Mouse (Mus musculus): ENCODE data around the gene Gm3233.
"Not testable (repeated sequence)": the region's sequence is repeated elsewhere in the genome, so short reads cannot be mapped to it uniquely, and the experiment has no call there.

Gene Gm3233

DNA sequence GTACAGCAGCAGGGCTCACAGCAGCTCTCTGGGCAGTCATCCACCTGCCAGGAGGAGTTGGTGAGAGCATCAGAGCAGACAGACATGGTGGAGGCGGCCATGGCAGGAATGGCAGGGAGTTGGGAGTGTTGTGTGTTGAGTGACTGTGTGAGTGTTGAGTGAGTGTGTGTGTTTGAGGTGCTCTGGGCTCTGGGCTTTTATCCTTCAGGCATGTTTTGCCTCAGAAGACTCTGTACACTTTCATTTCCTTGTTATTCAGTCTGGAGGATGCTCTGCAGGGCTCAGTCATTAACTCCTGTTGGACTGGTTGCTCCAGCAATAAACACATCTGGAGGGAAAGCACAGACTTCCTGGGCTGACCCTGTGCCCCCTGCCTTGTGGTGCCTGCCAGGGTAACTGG, at the start of gene Gm3233:
Gene Gm3233, minus strand, starts transcription at position 101 of the 400 bp plus-strand sequence.
- not testable (repeated sequence) for DNase-seq

DNA sequence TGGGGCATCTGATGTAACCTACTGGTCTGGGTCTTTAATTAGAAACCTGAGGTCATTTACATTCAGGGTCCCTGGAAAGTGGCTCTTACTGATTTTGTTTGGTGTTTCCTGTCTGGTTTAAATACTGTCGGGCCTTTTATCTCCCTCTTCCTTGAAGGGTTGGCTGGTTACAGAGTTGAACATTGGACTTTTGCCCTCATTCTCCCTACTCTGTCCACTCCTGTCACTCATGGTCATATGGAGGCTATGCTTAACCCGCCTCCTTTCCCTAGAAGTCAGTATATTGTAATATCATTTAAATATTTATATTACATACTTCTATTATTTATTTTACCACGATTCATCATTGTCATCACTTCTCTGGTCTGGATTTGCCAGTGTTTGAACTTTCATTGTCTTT, 44.6 kb upstream of the Gm3233 start:
- no peak for DNase-seq

DNA sequence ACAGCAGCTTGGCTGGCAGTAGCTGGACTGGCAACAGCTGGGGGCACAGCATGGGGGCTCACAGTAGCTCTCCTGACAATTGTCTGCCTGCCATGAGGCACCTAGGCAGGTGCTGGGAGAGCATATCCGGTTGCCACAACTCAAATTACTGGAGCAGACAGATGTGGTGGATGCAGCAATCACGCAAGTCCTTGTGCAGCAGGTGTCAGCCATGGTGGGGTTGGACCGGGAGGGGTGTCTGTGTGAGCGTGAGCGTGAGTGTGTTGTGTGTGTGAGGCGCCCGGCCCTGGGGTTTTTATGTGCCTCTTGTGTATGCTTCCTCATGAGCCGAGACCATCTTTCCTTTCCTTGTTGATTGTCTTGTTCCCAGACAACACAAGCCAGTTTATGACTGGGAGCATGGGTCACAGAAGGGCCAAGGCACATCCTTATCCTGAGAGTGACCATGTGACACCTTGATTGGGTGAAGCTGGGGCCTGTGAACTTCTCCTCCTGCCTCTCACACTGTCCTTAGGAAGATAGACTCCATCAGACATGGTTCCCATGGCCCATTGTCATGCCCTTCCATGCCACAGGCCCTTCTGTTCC, 39.5 kb upstream of the Gm3233 start, which contains the start of gene Gm19668:
Gene Gm19668, minus strand, starts transcription at position 213 of the 588 bp plus-strand sequence.
- no peak for DNase-seq

DNA sequence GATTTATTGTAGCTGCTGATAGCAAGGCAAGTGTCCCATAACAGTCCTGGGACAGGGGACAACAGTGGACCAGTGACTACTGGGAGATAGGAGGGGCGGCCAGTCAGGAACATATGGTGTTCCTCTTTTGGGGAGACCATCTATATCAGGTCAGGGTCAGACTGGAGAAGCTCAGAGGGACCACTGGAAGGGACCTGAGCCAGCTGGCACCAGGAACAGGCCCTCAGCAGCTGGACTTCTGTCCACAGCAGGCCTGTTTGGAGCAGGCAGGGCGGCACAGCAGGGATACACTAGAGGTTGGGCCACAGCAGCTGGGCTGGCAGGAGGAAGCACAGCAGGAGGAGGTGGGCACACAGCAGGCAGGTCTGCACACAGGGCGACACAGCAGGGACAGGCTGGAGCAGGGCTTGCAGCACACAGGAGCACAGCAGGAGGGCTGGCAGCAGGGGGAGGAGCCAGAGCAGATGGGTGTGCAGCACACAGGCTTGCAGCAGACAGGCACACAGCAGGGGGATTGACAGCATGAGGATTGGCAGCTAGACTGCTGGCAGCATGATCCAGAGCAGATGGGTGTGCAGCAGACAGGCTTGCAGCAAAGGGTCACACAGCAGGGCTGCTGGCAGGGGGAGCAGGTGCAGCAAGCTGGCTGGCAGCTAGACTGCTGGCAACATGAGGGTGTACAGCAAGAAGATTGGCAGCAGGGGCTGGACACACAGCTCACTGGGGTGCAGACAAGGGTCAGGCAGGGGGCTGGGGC, 38.9 kb upstream of the Gm3233 start:
- DNase-seq: not testable (repeated sequence)

DNA sequence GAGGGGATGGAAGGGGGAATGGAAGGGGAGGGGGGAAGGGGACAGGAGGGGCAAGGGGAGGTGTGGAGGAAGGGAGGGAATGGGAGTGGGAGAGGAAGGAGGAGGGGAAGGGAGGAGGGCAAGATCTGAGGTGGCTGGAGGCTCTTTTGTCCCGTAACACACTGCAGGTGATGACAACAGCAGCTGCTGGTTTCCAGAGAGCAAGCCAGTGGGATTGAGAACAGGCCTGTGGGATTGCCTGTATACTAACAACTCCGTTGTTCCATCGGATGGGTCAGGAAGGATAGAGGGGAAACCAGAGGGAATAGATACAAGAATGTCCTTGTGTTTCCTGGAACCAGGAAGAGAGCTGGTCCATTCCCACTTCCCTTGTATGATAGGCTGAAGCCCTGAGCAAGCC, 38.2 kb upstream of the Gm3233 start:
- DNase-seq: no peak

DNA sequence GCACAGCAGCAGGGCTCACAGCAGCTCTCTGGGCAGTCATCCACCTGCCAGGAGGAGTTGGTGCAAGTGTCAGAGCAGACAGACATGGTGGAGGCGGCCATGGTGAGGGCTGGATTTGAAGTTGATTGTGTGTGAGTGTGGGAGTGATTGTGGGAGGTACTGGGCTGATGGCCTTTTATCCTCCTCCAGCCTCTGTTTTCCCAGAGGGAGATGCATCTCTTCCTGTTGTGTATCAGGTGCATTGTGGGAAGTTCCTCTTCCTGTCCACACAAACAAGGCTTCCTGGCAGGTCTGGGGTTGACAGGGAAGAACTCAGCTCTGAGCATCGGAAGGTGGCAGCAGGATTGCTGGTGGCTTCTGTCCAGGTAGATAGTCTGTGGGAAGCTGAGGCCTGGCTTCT, 35.5 kb upstream of the Gm3233 start, which contains the start of gene Gm9639:
Gene Gm9639, minus strand, starts transcription at position 101 of the 400 bp plus-strand sequence.
- no peak for DNase-seq

DNA sequence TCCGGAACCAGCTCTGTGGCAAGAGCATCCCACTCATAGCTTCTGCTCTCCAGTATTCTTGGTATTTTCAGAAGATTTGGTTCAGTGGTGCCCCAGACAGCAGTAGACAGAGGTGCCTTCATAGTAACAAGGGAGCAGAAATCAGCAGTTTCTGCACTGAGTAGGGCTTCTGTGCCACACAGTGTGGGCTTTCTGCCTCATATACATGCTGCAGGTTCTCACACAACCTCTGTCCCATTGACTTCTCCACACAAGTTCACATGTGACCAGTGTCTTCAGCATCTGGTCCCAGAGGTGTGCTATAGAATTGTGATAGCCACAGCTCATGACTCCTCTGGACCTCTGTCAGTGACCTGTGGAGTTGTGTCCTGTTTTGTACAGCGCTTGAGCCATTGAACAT, 29.1 kb upstream of the Gm3233 start:
- no peak for DNase-seq

DNA sequence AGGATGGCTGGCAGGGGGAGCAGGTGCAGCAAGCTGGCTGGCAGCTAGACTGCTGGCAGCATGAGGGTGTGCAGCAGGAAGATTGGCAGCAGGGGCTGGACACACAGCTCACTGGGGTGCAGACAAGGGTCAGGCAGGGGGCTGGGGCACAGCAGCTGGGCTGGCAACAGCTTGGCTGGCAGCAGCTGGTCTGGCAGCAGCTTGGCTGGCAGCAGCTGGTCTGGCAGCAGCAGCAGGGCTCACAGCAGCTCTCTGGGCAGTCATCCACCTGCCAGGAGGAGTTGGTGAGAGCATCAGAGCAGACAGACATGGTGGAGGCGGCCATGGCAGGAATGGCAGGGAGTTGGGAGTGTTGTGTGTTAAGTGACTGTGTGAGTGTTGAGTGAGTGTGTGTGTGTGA, 28.4 kb upstream of the Gm3233 start, which contains the start of gene Gm7137:
Gene Gm7137, minus strand, starts transcription at position 325 of the 400 bp plus-strand sequence.
- not testable (repeated sequence) for DNase-seq

DNA sequence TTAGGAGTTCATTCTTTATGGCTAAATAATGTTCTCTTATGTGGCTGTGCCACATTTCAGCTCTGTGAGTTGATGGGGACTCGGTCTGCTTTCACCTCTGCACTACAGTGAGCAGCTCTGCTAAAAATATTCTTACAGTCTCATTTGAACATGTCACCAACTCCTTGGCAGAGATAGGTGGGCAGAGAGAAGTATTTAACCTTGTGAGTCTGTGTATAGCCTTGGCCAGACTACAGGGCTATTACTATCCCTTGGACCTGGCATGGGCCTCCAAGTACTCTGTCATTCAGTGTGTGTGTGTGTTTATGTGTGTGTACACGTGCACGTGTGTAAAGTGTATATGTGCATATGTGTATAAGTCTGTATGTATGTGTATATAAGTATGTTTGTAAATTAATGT, 23.9 kb upstream of the Gm3233 start:
- DNase-seq: not testable (repeated sequence)

DNA sequence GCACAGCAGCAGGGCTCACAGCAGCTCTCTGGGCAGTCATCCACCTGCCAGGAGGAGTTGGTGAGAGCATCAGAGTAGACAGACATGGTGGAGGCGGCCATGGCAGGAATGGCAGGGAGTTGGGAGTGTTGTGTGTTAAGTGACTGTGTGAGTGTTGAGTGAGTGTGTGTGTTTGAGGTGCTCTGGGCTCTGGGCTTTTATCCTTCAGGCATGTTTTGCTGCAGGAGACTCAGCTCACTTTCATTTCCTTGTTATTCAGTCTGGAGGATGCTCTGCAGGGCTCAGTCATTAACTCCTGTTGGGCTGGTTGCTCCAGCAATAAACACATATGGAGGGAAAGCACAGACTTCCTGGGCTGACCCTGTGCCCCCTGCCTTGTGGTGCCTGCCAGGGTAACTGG, 23.0 kb upstream of the Gm3233 start, which contains the start of gene Gm3250:
Gene Gm3250, minus strand, starts transcription at position 101 of the 400 bp plus-strand sequence.
- DNase-seq: not testable (repeated sequence)

DNA sequence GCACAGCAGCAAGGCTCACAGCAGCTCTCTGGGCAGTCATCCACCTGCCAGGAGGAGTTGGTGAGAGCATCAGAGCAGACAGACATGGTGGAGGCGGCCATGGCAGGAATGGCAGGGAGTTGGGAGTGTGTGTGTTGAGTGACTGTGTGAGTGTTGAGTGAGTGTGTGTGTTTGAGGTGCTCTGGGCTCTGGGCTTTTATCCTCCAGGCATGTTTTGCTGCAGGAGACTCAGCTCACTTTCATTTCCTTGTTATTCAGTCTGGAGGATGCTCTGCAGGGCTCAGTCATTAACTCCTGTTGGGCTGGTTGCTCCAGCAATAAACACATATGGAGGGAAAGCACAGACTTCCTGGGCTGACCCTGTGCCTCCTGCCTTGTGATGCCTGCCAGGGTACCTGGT, 17.4 kb upstream of the Gm3233 start, which contains the start of gene Gm7138:
Gene Gm7138, minus strand, starts transcription at position 101 of the 400 bp plus-strand sequence.
- not testable (repeated sequence) for DNase-seq

DNA sequence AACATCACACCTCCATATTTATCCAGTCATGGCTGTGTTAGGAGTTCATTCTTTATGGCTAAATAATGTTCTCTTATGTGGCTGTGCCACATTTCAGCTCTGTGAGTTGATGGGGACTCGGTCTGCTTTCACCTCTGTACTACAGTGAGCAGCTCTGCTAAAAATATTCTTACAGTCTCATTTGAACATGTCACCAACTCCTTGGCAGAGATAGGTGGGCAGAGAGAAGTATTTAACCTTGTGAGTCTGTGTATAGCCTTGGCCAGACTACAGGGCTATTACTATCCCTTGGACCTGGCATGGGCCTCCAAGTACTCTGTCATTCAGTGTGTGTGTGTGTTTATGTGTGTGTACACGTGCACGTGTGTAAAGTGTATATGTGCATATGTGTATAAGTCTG, 12.7 kb upstream of the Gm3233 start:
- not testable (repeated sequence) for DNase-seq

DNA sequence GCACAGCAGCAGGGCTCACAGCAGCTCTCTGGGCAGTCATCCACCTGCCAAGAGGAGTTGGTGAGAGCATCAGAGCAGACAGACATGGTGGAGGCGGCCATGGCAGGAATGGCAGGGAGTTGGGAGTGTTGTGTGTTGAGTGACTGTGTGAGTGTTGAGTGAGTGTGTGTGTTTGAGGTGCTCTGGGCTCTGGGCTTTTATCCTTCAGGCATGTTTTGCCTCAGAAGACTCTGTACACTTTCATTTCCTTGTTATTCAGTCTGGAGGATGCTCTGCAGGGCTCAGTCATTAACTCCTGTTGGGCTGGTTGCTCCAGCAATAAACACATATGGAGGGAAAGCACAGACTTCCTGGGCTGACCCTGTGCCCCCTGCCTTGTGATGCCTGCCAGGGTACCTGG, 11.7 kb upstream of the Gm3233 start, which contains the start of gene Gm3238:
Gene Gm3238, minus strand, starts transcription at position 101 of the 400 bp plus-strand sequence.
- not testable (repeated sequence) for DNase-seq

DNA sequence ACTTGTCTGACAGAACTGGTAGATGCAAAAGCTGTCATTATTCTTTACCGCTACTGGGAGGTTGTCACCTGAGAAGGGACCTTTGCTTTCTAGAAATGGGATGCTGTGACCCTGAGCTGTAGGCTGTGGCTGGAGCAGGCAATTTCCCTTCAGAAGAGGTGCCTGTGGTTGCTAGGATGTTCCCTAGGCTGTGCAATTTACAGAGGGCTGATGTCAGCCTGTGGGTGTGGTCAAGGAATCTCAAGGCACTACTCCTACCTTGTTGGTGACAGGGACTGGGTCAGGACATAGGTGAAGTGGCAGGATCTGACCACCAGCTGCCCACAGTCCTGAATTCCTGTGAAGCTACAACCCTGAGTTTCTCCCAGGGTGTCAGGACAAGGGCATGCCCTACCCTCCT, 10.2 kb upstream of the Gm3233 start:
- DNase-seq: no peak

DNA sequence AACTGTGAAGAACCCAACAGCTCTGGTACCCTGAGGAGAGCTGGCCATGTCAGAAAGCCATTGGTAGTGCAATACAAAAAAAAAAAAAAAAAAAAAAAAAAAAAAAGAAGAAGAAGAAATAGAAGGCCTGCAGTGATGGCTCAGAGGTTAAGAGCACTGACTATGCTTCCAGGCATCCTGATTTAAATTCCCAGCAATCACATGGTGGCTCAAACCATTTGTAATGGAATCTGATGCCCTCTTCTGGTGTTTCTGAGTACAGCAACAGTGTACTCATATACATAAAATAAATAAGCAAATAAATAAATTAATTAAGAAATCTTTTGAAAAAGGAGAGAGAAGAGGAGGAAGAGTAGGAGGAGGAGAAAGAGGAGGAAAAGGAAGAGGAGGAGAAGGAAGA, 6.0 kb downstream of the Gm3233 start:
- no peak for DNase-seq

DNA sequence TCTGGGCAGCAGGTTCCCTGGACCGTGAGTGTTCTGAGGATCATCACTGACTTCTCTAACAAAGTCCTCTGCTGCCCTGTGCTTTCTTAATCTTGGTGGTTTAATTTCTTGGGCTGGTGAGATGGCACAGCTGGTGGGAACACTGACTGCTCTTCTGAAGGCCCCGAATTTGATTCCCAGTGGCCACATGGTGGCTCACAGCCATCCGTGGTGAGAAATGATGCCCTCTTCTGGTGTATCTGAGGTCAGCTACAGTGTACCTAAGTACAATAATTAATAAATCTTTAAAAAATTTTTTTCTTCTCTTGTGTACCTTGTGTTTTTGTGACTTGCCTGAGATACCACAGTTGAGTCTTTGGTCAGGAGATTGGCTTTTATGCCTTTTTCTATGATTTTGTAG, 7.2 kb downstream of the Gm3233 start:
- not testable (repeated sequence) for DNase-seq

DNA sequence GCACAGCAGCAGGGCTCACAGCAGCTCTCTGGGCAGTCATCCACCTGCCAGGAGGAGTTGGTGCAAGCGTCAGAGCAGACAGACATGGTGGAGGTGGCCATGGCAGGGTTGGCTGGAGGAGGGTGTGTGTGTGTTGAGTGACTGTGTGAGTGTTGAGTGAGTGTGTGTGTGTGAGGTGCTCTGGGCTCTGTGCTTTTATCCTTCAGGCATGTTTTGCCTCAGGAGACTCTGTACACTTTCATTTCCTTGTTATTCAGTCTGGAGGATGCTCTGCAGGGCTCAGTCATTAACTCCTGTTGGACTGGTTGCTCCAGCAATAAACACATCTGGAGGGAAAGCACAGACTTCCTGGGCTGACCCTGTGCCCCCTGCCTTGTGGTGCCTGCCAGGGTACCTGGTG, 8.2 kb downstream of the Gm3233 start, which contains the start of gene Gm9736:
Gene Gm9736, minus strand, starts transcription at position 101 of the 400 bp plus-strand sequence.
- DNase-seq: not testable (repeated sequence)

DNA sequence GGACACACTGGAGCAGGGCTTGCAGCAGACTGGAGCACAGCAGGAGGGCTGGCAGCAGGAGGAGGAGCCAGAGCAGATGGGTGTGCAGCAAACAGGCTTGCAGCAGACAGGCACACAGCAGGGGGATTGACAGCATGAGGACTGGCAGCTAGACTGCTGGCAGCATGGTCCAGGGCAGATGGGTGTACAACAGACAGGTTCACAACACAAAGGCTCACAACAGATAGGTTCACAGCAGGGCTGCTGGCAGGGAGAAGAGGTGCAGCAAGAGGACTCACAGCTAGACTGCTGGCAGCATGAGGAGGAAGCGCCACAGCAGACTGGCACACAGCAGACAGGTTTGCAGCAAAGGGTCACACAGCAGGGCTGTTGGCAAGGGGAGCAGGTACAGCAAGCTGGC, 8.8 kb downstream of the Gm3233 start:
- DNase-seq: not testable (repeated sequence)

DNA sequence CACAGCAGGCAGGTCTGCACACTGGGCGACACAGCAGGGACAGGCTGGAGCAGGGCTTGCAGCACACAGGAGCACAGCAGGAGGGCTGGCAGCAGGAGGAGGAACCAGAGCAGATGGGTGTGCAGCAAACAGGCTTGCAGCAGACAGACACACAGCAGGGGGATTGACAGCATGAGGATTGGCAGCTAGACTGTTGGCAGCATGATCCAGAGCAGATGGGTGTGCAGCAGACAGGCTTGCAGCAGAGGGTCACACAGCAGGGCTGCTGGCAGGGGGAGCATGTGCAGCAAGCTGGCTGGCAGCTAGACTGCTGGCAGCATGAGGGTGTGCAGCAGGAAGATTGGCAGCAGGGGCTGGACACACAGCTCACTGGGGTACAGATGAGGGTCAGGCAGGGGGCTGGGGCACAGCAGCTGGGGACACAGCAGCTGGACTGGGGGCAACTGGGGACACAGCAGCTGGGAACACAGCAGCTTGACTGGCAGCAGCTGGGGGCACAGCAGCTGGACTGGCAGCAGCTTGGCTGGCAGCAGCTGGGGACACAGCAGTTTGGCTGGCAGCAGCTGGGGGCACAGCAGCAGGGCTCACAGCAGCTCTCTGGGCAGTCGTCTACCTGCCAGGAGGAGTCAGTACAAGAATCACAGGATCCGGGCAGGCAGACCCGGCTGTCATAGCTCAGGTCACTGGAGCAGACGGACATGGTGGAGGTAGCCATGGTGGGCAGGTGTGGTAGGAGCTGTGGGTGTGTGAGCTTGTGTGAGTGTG, 17.4 kb downstream of the Gm3233 start, which contains the start of gene Gm18596:
Gene Gm18596, minus strand, starts transcription at position 715 of the 765 bp plus-strand sequence.
- not testable (repeated sequence) for DNase-seq

DNA sequence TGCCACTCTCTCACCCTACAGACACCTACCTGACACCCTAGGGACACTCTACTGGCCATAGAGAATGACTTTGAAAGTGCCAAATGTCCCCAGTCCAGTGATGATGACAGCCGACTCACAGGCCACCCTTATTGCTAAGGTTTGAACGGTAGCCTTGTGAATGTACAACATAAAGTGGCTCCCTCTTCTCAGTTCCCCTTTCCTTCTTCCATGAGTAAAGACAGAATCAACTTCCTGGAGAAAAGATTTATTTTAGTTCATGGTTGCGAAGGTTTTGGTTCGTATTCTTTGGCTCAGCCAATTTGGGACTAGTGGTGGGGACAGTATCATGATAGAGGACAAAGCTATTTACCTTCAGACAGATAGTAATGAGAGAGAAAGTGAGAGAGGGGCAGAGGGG, 20.6 kb downstream of the Gm3233 start:
- DNase-seq: no peak

DNA sequence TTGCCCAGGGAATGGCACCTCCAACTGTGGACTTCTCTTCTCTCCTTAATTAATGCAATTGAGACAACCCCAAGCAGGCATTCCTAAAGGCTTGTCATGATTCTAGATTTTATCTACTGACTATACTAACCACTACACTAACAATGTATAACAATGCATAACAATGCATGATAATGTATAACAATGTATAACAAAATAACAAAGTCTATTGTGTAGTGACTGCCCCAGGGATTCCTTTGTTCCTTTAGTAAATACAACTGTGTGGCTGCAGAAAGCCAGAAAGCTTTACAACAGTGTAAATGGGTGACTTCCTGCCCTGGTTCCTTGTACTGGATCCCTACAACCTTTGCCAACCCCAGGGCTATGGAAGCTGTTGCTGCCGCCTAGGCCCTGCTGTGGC, 23.6 kb downstream of the Gm3233 start:
- DNase-seq: no peak

DNA sequence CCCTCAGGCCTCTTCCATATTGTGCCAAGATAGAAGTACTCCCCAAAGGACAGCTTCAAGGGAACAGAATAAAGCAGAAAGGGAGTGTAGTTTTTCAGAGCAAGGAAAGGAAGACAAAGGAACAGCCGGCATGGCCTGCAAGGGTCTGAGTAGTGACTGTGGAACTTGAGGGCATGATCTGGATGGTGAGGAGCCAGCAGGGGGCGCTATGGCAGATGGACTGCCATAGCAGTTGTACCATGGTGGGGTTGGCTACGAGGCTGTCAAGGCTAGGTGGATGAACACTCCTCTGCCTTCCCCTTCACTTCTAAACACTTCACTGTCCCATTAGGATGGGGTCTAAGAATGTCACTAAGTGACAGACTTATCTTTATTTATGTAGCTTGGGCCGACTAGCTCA, 30.2 kb downstream of the Gm3233 start:
- no peak for DNase-seq

DNA sequence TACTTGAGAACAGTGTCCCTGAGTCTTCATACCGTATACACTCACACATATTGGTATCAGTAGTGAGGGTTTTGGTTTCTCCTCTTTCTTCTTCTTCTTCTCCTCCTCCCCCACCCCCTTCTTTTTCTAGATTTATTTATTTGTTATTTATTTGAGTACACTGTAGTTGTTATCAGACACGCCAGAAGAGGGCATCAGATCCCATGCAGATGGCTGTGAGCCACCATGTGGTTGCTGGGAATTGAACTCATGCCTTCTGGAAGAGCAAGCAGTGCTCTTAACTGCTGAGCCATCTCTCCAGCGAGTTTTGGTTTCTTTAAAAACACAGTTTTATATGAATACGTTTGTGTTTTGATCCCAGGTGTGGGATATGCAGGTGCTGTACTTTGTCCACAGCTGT, 31.2 kb downstream of the Gm3233 start:
- DNase-seq: no peak
